Comparison of ENCODE assay signal across 20 mouse cellular contexts in genomic region chr3:97805559-97805958, GRCm38 (mm10).
DNase-seq lines count a peak whose midpoint lies in the region; ATAC-seq and TF ChIP-seq lines count a peak whose summit lies in the region.
"Had no signal": no experiment of that assay in that cellular context is flagged by ENCODE, and none has a peak within 500 bp of the region (broad histone marks: within the 10 kb centered on the region; RNA-seq: fewer than 3 reads in every experiment).

No protein-coding gene starts in this region.

- H3K9ac ChIP-seq in heart, embryonic 13.5 days, result no peak overlapping the region
- H3K9ac ChIP-seq: hindbrain, embryonic 15.5 days had no signal

- DNase-seq in heart, adult 18-20 months, result peak; percentile 18 to 29
- no peak for DNase-seq in heart, postnatal 10 days
- no peak for DNase-seq in heart, postnatal 25 days (ENCODE audit: low spot score)
- no peak for DNase-seq in embryo, embryonic 11 days
- DNase-seq: adrenal gland, adult 2 months; adrenal gland, postnatal 25 days; cerebellum, adult 18-20 months; cerebellum, adult 9-11 months; cerebellum, postnatal 36 days; gastrocnemius, postnatal 14 days; kidney, adult 2 months had no signal

- TF ChIP-seq POLR2A in embryonic fibroblast, embryonic 13.5 days (IDR thresholded peaks at IDR 0.05; ENCODE audit: low read depth, low read length), result no peak

- no peaks in the 10 kb centered on the region for H3K9me3 ChIP-seq in heart, embryonic 13.5 days
- H3K9me3 ChIP-seq: embryonic facial prominence, embryonic 10.5 days; forebrain, embryonic 10.5 days; hindbrain, embryonic 15.5 days had no signal

- no peaks in the 10 kb centered on the region for H3K36me3 ChIP-seq in heart, embryonic 13.5 days
- H3K36me3 ChIP-seq: embryonic facial prominence, embryonic 10.5 days; forebrain, embryonic 10.5 days; hindbrain, embryonic 15.5 days had no signal

- H3K4me2 ChIP-seq in heart, embryonic 13.5 days, result 0 out of 2 replicates have a peak overlapping the region, but pooled peaks have one; percentile 4
- H3K4me2 ChIP-seq: hindbrain, embryonic 15.5 days had no signal

- peaks cover 69% of the 10 kb centered on the region for H3K4me1 ChIP-seq in heart, embryonic 13.5 days
- no peaks in the 10 kb centered on the region for H3K4me1 ChIP-seq in embryonic fibroblast, embryonic 13.5 days (ENCODE audit: control insufficient read depth, insufficient read depth, low read length)
- H3K4me1 ChIP-seq: hindbrain, embryonic 15.5 days had no signal

- H3K4me3 ChIP-seq in heart, embryonic 13.5 days, result no peak overlapping the region
- H3K4me3 ChIP-seq in embryonic fibroblast, embryonic 13.5 days (ENCODE audit: insufficient read depth, low read length), result no peak overlapping the region
- H3K4me3 ChIP-seq: embryonic facial prominence, embryonic 10.5 days; erythroblast, embryonic 14.5 days; forebrain, embryonic 10.5 days; hindbrain, embryonic 15.5 days had no signal

- H3K27me3 ChIP-seq in heart, embryonic 13.5 days (replicated peaks), result no peaks in the 10 kb centered on the region
- H3K27me3 ChIP-seq: CH12.LX; hindbrain, embryonic 15.5 days had no signal

- TF ChIP-seq CTCF in embryonic fibroblast, embryonic 13.5 days (IDR thresholded peaks at IDR 0.05; ENCODE audit: borderline replicate concordance, insufficient read depth, low read length), result no peak

- intact Hi-C loops in heart, postnatal 10 days (cut with DNase I), result no loop called here
- intact Hi-C loops in heart, postnatal 25 days (cut with DNase I), result no loop called here

- 47% methylated on average over 2 of the region's 2 CpGs for WGBS in heart, embryonic 13.5 days

- no peak for ATAC-seq in heart, embryonic 13.5 days (ENCODE audit: extremely low read depth, insufficient number of reproducible peaks, low FRiP score, low TSS enrichment)
- ATAC-seq: forebrain, embryonic 14.5 days; intestine, embryonic 16.5 days had no signal

- H3K27ac ChIP-seq in heart, embryonic 13.5 days (replicated peaks), result peak overlapping the region; percentile 53
- peak overlapping the region; percentile 34; the same call in 1 of the 2 replicates for H3K27ac ChIP-seq in embryonic fibroblast, embryonic 13.5 days (ENCODE audit: insufficient read depth, low read length)
- H3K27ac ChIP-seq: embryonic facial prominence, embryonic 10.5 days; forebrain, embryonic 10.5 days; hindbrain, embryonic 15.5 days had no signal

Comparison
In these comparisons a context has a peak if more than half of its experiments do, and no peak if none do; other contexts are left out.
1. DNase-seq: peak in heart, adult 18-20 months (2 of 2); none in heart, postnatal 10 days (0 of 2), heart, postnatal 25 days (single experiment) and embryo, embryonic 11 days (single experiment).